Mouse (Mus musculus) liver, embryonic 16.5 days (tissue): ENCODE results near the gene Dlx1. TPM values are rescaled to one million over a fixed set of nuclear protein-coding genes. Genes with fewer than 3 reads are reported as not detected.

ENCODE experiments used
- ATAC-seq: fragments of 200-750 bp; cut with Nextera tagmentation; 2 replicates; pipeline ENCODE4 v1.8.0; 2017; ENCODE audit warnings: low read depth, mild to moderate bottlenecking, moderate number of reproducible peaks, moderate library complexity
- H3K27ac ChIP-seq: fragments of 300-500 bp; sonication (generic); 2 replicates; pipeline ENCODE4 v1.5.1; 2014; ENCODE audit warnings: mild to moderate bottlenecking, low read length
- H3K27me3 ChIP-seq: fragments of 300-500 bp; sonication (generic); 2 replicates; pipeline ENCODE4 v1.6.1; 2014; ENCODE audit warnings: low read depth, low read length, mixed read lengths; ENCODE audit not compliant: control insufficient read depth, insufficient read depth
- H3K36me3 ChIP-seq: fragments of 300-500 bp; sonication (generic); 2 replicates; pipeline ENCODE4 v1.6.1; 2014; ENCODE audit warnings: mild to moderate bottlenecking; ENCODE audit not compliant: control insufficient read depth, insufficient read depth
- H3K4me1 ChIP-seq: fragments of 300-500 bp; sonication (generic); 2 replicates; pipeline ENCODE4 v1.6.1; 2014; ENCODE audit warnings: low read depth, low read length, mixed read lengths; ENCODE audit not compliant: control insufficient read depth
- H3K4me2 ChIP-seq: fragments of 300-500 bp; sonication (generic); 2 replicates; pipeline ENCODE4 v1.6.1; 2014; ENCODE audit warnings: low read depth, low read length, mixed read lengths
- H3K4me3 ChIP-seq: fragments of 300-500 bp; sonication (generic); 2 replicates; pipeline ENCODE4 v1.5.1; 2014; ENCODE audit warnings: low read depth, mild to moderate bottlenecking, low read length
- H3K9ac ChIP-seq: fragments of 300-500 bp; sonication (generic); 2 replicates; pipeline ENCODE4 v1.6.1; 2014; ENCODE audit warnings: low read depth, low read length
- H3K9me3 ChIP-seq: fragments of 300-500 bp; sonication (generic); replicated peaks from 2 replicates; pipeline ENCODE4 v1.6.1; 2016; ENCODE audit warnings: low read length; ENCODE audit not compliant: control insufficient read depth
- WGBS: fragments of 180-500 bp; shearing (Covaris S2); extraction: QIAGEN DNeasy Blood & Tissue Kit; methylation state at CpG from one replicate; pipeline ENCODE4 v1.1.7; 2014; ENCODE audit not compliant: insufficient replicate concordance; 5-methylcytosine and 5-hydroxymethylcytosine counted together
- polyA plus RNA-seq: library from polyadenylated mRNA; unstranded; fragments of >200 nt; fragmentation: Nextera tagmentation; extraction: Ambion mirVana; gene quantifications from 2 replicates; pipeline ENCODE4 v1.2.1, GENCODE M21; 2015

Gene Dlx1
- polyA plus RNA-seq, 1 experiment from 2014 or later, result 0.06 TPM

GRCm38 (mm10) chr2:71543531-71543930, 15.6 kb downstream of the Dlx1 start:
- Histone ChIP-seq H3K4me3 (no peak overlapping the region), H3K4me1 (peaks cover 19% of the 10 kb centered on the region)

GRCm38 (mm10) chr2:71543948-71544347, 16.0 kb downstream of the Dlx1 start:
- H3K27ac ChIP-seq, result no peak overlapping the region
- H3K27me3 ChIP-seq, result peaks cover 96% of the 10 kb centered on the region
- no peak overlapping the region for H3K4me2 ChIP-seq
- H3K9ac ChIP-seq, result no peak overlapping the region
- H3K4me1 ChIP-seq, result peaks cover 19% of the 10 kb centered on the region
- no peaks in the 10 kb centered on the region for H3K36me3 ChIP-seq
- no peak overlapping the region for H3K4me3 ChIP-seq
- no peak for ATAC-seq
- no peaks in the 10 kb centered on the region for H3K9me3 ChIP-seq
- WGBS, result 4% methylated on average over 20 of the region's 20 CpGs

More at GRCm38 (mm10) chr2:71543531-71543930, 15.6 kb downstream of the Dlx1 start:
- Histone ChIP-seq H3K27ac (no peak overlapping the region), H3K27me3 (peaks cover 96% of the 10 kb centered on the region), H3K4me2 (no peak overlapping the region), H3K36me3 (no peaks in the 10 kb centered on the region), H3K9me3 (no peaks in the 10 kb centered on the region), H3K9ac (no peak overlapping the region)
- ATAC-seq, result no peak
- WGBS, result 4% methylated on average over 9 of the region's 9 CpGs

GRCm38 (mm10) chr2:71544391-71545285, 16.7 kb downstream of the Dlx1 start:
- Histone ChIP-seq H3K36me3 (no peaks in the 10 kb centered on the region), H3K4me2 (no peak overlapping the region), H3K27ac (no peak overlapping the region), H3K9ac (no peak overlapping the region), H3K4me3 (no peak overlapping the region), H3K9me3 (no peaks in the 10 kb centered on the region), H3K4me1 (peaks cover 19% of the 10 kb centered on the region), H3K27me3 (peaks cover 96% of the 10 kb centered on the region)
- ATAC-seq, result no peak
- 2% methylated on average over 61 of the region's 61 CpGs for WGBS

- Histone ChIP-seq H3K27ac (no peak overlapping the region), H3K4me3 (peak overlapping the region; percentile 54), H3K36me3 (no peaks in the 10 kb centered on the region), H3K27me3 (peaks cover 96% of the 10 kb centered on the region), H3K9me3 (no peaks in the 10 kb centered on the region), H3K9ac (no peak overlapping the region), H3K4me1 (peaks cover 19% of the 10 kb centered on the region), H3K4me2 (peak overlapping the region; percentile 75)
- ATAC-seq, result no peak
- WGBS, result 2% methylated on average over 32 of the region's 32 CpGs
Measured at GRCm38 (mm10) chr2:71545401-71545881, 17.5 kb downstream of the Dlx1 start.

- peak overlapping the region; percentile 75 for H3K4me2 ChIP-seq
- 1% methylated on average over 59 of the region's 59 CpGs for WGBS
- no peak overlapping the region for H3K9ac ChIP-seq
- peak; percentile 19 for ATAC-seq
- no peaks in the 10 kb centered on the region for H3K9me3 ChIP-seq
- no peaks in the 10 kb centered on the region for H3K36me3 ChIP-seq
- H3K27me3 ChIP-seq, result peaks cover 95% of the 10 kb centered on the region
- H3K4me3 ChIP-seq, result peak overlapping the region; percentile 54
- no peak overlapping the region for H3K27ac ChIP-seq
- H3K4me1 ChIP-seq, result peaks cover 19% of the 10 kb centered on the region
Measured at GRCm38 (mm10) chr2:71545882-71546639, 18.1 kb downstream of the Dlx1 start.

GRCm38 (mm10) chr2:71546640-71547071, 18.7 kb downstream of the Dlx1 start, which contains the start of gene Dlx2:
Gene Dlx2, minus strand, starts transcription at chr2:71546754.
- Histone ChIP-seq H3K4me1 (peaks cover 19% of the 10 kb centered on the region), H3K27ac (no peak within 1 kb of the TSS), H3K27me3 (peaks cover 95% of the 10 kb centered on the region), H3K4me3 (peak within 1 kb of the TSS; percentile 54), H3K36me3 (no peaks in the 10 kb centered on the region), H3K9me3 (no peaks in the 10 kb centered on the region), H3K9ac (no peak within 1 kb of the TSS), H3K4me2 (peak within 1 kb of the TSS; percentile 75)
- ATAC-seq, result 0 out of 2 replicates have a peak, but pooled peaks have one; percentile 7
- under 1% methylated on average over 37 of the region's 37 CpGs for WGBS

GRCm38 (mm10) chr2:71547829-71548228, 19.9 kb downstream of the Dlx1 start:
- 1% methylated on average over 8 of the region's 8 CpGs for WGBS
- H3K27me3 ChIP-seq, result peaks cover 95% of the 10 kb centered on the region
- no peaks in the 10 kb centered on the region for H3K36me3 ChIP-seq
- H3K4me1 ChIP-seq, result peaks cover 19% of the 10 kb centered on the region
- no peak overlapping the region for H3K9ac ChIP-seq
- H3K27ac ChIP-seq, result no peak overlapping the region
- H3K4me2 ChIP-seq, result no peak overlapping the region
- H3K4me3 ChIP-seq, result no peak overlapping the region
- ATAC-seq, result no peak
- H3K9me3 ChIP-seq, result no peaks in the 10 kb centered on the region

GRCm38 (mm10) chr2:71550330-71550729, 22.4 kb downstream of the Dlx1 start:
- no peak for ATAC-seq
- no peak overlapping the region for H3K27ac ChIP-seq
- no peaks in the 10 kb centered on the region for H3K36me3 ChIP-seq
- H3K4me3 ChIP-seq, result no peak overlapping the region
- H3K4me1 ChIP-seq, result peaks cover 13% of the 10 kb centered on the region
- WGBS, result 18% methylated on average over 3 of the region's 3 CpGs
- no peak overlapping the region for H3K9ac ChIP-seq
- peaks cover 83% of the 10 kb centered on the region for H3K27me3 ChIP-seq
- no peaks in the 10 kb centered on the region for H3K9me3 ChIP-seq
- no peak overlapping the region for H3K4me2 ChIP-seq
